Mouse (Mus musculus): Measurements from ENCODE around the gene Hoxa3. TPM values are rescaled to one million over a fixed set of nuclear protein-coding genes. Genes with fewer than 3 reads are reported as not detected.

Hoxa3 gene
- not detected for total RNA-seq (2021)

DNA sequence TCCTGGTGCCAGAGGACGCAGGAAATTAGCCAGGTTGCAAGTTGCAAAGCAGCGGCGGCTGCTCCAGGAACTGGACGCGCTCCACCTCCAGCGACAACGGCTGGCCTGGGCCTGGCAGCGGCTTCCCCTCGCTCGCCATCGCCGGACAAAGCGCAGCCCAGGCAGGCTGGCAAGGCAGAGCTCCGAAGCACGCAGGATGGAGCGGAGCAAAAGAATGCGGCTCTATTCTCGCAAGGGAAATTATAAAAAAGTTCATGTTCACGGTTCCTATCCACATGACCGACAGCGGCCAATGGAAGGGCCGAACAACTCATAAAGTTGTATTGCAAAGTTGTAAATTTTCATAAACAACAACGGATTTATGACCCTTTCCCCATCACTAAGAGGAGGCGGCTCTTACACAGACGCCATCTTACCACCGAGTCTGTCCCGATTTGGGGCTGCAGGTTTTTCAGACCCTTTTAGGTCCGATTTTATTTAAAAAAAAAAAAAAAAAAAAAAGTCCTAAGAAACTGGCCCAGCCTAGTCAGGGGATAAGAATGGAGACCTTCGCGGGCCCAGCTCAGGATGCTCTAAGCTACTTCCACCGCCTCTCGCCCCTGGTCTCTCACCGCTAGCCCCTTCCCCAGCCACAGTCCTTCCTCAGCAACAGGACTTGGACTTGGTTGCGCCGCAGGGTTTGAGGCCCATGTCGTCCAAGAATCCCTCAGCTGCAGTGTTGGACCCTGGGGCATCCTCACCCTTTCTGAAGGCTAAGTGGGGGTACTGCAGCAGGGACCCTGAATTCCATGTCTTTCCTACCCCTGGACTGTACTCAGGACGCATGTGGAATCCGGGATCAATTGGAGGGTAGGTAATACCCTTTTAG is at the start of gene Hoxa3, which contains the start of gene Gm28308:
Gene Hoxa3, minus strand, starts transcription at position 218 of the 868 bp plus-strand sequence.
Gene Gm28308, minus strand, starts transcription at position 221 of the 868 bp plus-strand sequence.
- DNase-seq (ENCODE audit: extremely low spot score in 1 of 2, low spot score in 1 of 2) = no peak

DNA sequence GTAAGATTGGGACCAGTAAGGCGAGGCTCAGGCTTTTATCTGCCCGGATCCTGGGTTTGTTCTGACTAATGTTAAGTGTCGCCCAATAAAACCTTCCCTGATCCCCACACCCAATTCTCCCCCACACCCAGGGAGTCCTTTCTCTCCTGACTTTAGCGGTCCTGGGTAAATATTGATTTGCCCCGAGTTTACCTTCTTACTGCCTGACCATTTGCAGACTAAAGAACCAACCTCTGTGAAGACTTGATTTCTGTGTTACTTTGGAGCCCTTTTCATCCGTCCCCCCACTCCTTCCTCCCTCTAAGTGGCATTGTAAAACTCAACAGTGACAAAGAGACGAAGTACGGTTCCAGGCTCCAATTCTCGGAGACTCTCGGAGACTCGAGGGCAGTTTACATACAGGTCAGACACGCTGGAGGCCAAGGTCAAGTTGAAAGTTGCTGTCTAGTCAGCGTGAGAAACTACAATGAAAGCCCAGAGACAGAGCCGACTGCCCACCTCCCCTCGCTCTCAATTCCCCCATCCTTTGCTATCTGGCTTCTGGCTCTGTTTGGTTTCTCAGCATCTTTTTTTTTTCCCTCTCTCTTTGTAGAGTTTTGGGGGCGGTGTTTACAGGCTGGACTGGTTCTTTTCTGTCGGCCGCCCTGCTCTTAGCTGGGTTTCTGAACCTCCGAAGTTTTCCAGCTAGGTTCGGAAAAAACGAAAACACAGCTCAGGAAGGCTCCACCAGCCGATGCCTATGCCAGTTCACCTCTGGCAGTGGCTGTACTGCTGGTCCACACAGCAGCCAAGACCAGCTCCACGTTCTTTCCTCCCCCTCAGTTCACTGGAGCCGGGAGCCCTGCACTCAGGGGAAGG is 49.6 kb upstream of the Hoxa3 start:
- DNase-seq (ENCODE audit: extremely low spot score in 1 of 2, low spot score in 1 of 2) = no peak

DNA sequence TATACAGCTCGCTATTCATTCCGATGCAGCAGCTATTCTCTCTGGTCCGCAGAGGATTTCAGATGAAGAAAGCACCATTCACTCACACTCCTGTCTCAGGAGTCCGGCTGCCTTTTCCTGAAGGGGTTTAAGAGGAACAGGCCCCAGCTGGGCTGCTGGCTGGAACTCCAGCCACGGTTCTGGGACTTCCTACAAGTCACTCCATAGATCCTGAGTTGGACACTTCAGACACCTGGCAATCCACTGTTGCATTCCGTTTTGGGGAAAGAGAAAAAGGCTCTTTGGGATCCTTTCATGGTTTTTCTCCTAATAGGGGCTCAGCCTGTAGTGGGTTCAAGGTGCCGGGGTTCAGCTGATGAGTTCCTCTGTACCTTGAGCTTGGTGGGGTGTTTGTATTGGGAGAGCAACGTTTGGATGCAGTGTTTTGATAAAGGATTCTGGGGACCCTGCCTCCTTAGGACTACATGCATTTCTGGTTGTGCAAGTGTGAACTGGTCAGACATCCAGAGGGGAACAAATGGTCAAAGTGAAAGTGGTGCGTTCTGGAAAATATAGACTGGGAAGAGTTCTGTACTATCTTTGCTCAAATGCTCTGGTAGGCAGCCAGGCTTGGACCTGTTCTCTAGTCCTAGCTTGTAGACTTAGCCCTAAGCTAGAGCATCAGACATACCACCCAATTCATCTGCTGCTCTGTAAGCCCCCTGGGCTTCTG is 48.8 kb upstream of the Hoxa3 start:
- no peak for DNase-seq (ENCODE audit: extremely low spot score in 1 of 2, low spot score in 1 of 2)

DNA sequence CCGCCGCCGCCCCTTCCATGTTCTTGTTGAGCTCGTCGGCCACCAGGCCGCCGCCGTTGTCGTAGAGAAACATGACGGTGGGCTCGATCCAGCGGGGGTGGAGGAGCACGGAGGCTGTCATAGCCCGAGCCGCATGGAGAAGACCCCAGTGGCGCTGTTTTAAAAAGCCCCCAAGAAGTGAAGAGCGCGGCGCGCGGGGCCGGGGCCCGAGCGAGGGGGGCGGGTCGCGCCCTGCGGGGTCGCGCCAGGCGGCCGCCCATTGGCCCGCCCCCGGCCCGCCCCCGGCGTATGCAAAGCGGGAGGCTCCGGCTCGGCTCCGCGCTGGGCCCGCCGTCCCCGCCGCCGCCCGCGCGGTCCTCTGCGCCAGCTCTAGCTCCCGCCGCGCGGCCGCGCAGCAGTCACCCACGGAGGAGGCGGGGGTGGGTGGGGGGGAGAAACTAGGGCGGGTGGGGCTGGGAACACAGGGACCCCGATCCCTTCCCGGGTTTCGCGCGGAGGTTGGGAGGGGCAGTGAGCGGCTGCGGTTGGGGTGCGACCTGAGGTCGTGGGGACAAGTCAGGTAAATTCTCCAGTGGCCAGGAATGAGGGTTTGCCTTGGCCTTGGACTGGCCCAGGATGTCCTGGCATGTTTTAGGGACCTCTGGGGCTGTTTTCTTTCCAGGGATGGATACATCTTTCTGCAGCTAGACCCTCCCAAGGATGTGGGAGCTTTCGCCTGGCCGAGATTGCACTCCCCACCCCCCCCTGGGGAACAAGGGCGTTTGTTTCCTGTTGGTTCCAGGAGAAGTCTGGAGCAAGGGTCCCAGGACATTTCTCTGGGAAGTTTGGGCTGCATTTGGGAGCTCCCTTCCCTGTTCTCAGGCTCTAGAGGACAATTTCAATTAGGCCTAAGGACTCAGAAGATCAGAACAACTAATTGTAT is 47.8 kb upstream of the Hoxa3 start, which contains the start of gene Hoxa13:
Gene Hoxa13, minus strand, starts transcription at position 227 of the 922 bp plus-strand sequence.
- DNase-seq (ENCODE audit: extremely low spot score in 1 of 2, low spot score in 1 of 2) = no peak

DNA sequence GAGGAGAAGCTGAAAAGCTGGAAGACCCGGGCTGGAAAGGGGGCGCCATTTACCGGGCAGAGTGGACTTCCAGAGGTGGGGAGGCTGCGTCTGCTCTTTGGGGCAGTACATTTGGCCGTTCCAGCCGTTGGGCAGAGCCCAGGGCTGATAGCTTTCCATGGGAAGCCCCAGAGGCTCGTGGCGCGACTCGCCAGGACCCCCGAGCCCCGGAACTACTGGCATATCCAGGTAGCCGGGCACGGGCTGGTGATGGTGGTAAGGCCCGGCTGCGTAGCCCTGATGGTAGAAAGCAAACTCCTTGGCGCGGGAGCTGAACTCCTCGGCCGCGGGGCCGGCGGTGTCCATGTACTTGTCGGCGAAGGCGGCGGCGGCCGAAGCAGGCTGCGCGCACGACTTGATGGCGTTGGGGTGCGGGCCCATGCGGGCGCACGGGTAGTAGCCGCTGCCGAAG is 46.7 kb upstream of the Hoxa3 start:
- no peak for DNase-seq (ENCODE audit: extremely low spot score in 1 of 2, low spot score in 1 of 2)

DNA sequence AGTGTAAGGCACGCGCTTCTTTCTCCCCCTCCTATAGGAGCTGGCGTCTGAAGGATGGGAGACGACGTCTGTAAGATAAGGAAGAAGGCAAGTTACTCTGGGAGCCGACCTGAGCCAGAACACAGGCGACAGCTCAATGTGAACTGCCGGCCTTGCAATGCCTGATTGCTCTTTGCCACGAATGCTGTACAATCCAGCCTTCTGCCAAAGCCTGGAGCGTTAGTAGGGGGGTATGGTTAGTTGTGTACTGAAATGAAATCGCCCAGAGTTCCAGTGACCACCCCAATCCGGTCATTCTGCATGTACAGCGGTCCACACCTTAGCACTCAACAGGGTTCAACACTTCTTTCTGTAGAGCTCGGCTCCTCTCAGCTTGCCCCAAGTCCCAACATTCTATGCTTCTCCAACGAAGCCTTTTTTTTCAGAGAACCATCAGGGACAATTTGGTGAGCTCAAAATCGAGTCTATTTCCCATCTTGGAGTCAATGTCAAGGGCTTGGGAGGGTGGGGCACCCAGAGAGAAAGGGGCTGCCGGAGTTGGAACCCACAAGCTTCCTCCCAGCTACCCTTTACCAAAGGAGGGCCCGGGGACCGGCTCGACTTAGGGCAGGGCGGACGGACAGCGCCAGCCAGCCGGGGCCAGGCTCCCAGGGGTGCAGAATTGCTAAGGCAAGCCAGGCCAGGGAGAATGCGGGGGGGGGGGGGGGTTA is 46.1 kb upstream of the Hoxa3 start:
- DNase-seq (ENCODE audit: extremely low spot score in 1 of 2, low spot score in 1 of 2) = no peak

DNA sequence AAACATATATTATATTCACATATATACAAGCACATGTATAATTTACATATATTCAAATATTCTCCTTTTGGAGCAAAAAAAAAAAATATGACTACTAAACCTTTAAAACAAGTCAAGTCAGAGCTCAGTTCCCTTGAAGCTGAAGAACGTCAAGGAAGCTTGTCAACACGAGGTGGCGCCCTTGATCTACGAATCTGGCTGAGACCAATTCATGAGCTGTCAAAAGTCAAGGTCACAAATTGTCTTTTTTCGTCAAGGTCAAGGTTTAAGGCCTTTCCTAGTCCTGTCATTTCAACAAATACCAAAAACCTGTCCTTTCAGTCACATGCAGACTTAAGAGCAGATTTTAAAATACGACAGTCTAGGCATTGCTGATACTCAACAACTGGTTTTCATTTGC is 43.8 kb upstream of the Hoxa3 start:
- DNase-seq (ENCODE audit: extremely low spot score in 1 of 2, low spot score in 1 of 2) = peak; percentile 62 to 89

DNA sequence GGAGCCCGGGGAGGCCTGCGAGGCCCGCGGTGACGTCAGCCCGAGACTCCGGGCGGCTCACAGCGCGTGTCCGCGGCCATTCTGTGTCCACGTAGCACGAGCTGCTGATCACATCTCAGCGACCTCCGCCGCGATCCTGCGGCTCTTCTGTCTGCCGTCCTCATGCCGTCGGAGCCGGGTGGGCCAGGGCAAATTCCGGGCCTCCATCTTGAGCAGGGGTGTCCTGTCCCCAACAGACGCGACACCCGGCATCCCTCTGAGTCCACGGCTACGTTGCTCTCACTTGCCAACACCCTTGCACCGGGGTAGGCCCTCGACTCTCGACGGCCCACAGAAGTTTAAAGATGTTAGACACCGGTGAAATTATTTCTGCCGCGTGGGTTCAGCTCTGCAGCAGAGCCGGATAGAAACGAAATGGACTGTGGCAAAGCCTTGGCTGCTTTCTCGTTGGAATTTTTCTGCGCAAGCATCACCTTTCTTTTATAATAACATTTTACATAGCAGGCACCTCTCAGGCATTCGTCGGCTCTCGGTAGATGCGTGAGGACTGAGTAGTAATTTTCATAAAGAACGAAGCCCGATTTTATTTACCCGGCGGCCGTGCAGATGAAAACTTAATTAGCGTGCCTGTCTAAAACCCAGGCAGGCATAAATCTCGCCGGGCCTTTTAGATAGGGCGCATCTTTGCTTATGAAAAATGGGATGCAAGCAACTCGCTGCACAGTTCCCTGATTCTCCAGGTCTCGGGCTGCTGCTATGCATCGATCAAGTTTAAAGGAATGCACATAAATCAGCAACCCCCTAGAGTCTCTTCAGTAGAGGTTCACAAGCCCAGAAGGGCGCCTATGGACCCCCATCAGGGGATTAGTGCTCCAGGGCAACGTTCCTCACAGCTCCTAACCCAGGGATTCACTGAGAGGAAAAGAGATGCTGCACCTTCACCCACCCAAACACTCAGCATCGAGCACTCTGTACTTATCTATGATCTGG is 40.7 kb upstream of the Hoxa3 start:
- DNase-seq (ENCODE audit: extremely low spot score in 1 of 2, low spot score in 1 of 2) = no peak

DNA sequence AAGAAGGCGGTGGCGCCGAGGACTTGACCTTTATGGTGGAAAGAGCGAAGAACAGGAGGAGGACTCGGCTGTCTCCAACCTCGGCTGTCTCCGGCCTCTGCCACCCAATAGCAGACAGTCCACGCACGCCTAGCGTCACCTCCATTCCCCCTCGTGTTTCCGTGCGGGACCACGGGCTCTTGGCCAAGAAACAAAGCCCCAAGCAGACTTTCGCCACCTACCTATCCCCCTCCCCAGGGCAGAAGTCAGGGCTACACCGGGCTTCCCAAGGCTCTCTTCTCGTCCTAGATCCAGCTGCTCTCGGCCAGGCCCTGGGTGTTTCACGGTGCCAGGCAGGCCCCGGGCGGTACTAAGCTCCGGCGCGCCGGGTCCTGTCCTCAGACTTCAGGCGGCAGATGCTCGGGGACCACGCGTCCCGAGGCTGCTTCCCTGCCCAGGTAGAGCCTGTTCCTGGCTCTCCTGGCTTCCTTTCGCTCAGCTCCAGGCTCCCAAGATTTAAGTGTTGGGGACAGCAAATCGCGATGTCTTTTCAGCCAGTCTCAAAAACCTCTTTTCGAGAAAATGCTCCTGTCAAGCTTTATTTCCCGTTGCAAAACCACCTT is 39.7 kb upstream of the Hoxa3 start:
- DNase-seq (ENCODE audit: extremely low spot score in 1 of 2, low spot score in 1 of 2) = no peak

DNA sequence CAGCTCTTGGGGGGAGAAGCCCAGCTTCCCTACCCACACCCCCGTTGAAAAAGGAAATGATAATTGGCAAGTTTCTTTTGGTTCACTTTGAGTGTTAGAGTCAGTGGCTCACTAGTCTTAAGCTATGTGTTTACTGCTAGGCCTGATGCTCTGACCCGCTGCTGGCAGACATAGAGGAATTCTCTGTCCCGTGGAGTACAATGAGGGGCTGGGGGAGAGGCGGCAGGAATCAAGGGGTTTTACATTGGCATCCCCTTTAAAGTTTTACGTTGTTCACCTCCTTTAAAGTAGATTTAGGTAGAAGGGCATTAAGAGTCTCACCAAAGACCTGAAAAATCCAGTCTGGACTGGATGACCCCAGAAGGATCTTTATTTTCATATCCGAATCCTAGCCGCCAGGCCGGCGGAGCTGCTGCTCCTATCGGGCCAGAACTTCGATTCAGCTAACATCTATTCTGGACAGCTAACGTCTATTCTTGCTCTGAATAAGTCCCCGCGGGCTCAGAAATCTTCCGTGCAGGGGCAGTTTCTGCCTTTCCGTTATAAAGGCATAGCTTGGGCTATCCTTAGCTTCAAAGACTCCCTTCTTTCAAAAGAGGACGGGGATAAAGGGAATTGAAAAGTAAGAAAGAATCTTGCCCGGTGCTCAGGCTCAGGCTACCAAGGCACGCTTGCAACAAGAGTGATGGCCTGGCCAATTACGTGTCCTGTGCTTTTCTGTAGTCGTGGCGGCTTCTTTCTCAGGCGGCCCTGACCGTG is 39.1 kb upstream of the Hoxa3 start:
- DNase-seq (ENCODE audit: extremely low spot score in 1 of 2, low spot score in 1 of 2) = no peak

DNA sequence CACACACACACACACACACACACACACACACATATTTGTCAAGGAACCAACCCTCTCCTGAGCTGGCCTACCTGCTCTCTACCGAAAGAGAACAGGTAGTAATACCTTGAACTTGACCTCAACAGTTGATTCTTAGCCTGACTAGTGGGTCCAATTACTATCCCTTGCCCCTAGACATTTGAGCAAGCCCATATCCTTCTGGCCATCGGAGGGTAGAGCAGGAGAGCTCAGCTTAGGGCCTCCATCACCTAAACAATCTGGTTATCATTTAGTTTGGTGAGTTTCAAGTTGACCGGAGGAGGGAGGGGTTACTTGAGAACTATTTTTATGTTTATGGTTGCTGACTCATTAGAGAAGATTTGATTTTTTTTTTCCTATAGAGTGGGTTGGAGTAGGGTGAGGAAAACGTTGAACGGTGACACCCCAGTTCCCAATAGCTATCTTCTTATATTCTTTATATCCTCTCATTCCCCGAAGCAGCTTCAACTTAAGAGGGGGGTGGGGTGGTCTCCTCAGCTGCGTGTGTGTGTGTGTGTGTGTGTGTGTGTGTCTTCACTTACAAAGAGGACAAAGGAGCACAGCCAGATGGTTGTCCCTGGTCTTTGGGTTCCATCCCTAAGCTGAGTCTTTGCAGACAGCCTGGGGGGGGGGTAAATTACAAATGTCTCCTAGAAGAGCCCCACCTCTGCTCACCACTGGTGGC is 38.2 kb upstream of the Hoxa3 start:
- DNase-seq (ENCODE audit: extremely low spot score in 1 of 2, low spot score in 1 of 2) = no peak

DNA sequence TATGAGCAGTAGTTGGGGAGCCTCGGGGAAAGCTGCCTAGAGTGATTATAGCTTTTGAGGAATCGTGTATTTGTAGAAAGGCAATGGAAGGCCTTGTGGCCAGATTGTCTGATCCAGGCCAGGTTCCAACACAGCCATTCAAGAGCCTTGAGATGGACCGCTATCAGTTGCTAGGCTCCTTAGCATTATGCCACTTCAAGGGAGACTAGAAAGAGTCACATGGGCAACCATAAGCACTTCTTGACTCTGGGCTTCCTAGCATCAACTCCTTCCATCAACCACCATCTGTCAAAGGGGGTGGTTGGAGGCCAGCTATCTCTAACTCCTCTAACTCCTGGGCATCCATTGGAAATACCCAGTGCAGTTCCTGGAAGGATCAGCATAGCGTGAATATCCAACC is 36.7 kb upstream of the Hoxa3 start:
- no peak for DNase-seq (ENCODE audit: extremely low spot score in 1 of 2, low spot score in 1 of 2)

DNA sequence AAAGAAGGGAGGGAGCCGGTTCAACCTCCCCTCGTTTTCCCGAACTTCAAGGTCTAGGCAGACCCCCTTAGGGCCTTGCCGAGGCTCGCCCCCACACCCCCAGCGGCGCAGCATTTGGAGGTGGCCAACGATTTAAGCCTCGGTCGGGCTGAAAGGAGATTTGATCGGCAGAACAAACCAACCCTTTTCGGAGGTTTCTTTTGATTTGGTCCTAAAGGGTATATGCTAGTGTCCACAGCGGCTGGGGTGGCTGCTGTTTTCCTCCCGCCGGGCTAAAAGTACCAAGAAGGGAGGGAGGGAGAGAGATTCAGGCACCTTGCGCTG is 36.2 kb upstream of the Hoxa3 start:
- no peak for DNase-seq (ENCODE audit: extremely low spot score in 1 of 2, low spot score in 1 of 2)

DNA sequence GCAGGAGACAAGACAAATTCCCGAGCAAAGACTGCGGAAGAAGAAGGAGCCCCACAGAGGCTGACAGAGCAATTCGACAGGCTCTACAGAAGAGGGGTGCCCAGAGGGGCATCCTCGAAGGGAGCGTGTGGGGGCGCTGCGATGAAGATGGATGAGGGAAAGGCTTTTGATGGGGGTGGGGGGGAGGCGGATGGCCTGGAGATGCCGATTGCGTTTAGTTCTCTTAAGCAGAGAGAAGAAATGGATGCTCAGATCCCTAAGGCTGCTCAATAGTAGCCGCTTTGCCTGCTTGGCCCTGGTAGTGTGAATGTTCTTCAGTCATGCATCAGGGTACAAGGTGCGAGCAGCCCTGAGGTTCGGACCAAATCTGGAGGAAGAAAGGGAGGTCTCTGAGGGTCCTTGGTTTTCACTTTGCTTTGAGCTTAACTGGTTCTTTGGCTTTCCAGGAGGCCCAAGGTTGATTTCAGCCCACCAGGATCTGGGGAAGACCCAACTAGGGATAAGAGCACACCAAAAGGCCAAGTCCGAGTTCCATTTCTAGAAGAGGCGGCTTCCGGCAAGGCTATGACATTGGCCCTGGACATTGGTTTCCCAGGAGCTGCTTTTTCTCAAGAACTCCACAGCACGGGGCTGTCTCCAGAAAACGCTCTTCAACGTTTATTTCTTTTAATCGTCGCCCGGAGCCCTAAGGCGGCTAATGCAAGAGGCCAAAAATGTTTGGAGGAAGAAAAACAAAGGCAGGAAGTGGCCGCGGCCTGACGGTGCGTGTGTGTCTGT is 35.7 kb upstream of the Hoxa3 start:
- DNase-seq (ENCODE audit: extremely low spot score in 1 of 2, low spot score in 1 of 2) = no peak

Data from layer of hippocampus, postnatal 25 days (tissue).